Mouse (Mus musculus) cerebellum, adult 8-10 months (tissue): ENCODE measurements at regions not wholly inside any gene's neighbourhood (a gene's known extent, or its start where the extent isn't known, plus 50 kb on each side); places are given as distances from the start of the nearest gene placed in this dataset.

Experiments used
- DNase-seq: peaks from one replicate; pipeline ENCODE4 v3.0.0; 2022

DNA sequence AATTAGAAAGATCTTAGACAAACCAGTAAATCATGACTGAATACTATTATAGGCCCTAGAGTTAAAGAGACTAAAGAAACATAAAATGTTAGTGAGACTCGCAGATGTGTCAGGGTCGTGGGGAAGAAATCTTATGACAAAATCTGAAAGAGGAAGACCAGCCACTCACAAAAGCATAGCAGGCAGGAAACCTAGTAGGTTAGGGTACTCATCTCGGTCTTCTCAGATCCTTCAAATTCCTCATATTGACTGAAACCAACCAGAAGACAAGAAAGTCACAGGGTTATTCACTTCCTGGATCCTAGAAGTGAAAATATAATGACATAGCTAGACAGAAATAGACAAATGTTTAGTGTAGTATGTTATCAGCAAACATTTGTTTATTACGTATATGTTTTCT lies 387.5 kb downstream of the Cenpc1 start:
- DNase-seq: no peak

DNA sequence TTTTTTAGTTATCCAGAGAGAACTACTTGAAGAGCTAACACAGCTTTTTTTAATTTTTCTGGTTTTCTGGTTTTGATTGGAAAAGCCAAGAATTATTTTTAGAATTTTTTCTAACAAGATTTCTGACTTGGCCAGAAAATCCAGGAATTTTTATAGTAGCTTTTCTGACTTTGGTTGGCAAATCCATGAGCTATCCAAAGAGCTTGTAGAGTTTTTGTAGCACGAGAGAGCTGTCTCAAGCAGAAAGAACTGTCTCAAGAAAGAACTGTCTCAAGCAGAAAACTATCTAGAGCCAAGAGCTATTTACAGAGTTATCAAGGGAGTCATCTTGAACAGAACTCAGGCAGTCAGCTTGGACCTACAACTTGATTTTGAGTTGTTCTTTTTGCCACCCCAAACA lies 394.3 kb downstream of the Cenpc1 start:
- DNase-seq: no peak

DNA sequence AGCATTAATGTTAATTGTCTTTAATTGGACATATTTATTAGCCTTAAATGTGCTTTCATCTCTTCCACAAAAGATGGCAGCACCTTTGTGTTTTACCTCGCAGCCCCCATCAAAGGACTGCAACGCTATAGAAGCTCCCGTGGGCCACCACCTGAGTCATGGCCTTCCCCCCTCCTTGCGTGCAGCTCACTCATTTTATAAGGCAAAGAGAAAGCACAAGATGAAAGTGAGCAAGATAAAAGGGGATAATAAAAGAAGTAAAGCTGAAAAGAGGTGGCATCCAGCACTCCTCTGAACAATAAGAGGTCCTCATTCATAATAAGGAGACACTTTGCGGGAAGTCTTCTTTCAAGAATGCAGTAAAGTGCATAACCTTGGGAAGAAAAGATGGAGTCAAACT lies 403.9 kb downstream of the Cenpc1 start:
- DNase-seq: no peak

DNA sequence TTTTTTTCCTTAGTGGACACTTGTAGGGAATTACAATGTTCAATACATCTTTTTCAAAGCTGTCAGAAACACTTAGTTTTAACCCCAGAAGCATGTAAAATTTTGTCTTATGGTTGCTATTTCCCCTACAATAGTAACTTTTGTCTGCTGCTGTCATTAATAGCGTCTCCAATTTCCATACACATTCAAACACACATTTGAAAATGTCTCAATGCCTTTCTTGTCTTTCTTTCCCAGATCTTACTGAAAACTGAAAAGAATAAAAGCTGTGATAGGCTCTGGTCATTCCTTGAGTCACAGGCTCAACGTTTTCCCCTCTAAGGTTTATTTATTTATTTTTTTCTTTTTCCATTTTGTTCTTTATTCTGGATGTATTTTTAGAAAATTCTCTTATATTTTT lies 444.3 kb downstream of the Cenpc1 start:
- no peak for DNase-seq

DNA sequence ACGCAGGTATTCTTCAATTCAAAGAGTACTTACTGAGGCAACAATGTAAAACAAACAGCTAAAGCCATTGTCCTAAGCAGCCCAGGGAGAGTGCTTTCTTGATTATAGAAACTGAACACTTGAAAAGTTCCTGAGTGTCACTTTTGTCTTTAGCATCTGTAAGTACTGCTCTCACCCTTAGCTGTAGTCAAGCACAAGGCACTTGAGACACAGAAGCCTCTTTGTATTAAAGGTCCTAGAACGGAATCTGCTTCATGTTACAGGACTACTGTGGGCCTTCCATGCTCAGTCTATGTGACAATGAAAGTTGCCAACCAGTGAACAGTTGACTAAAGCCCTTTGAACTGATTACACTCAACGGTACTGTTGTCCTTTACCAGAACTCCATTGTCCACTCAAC lies 450.6 kb downstream of the Cenpc1 start:
- DNase-seq: no peak

DNA sequence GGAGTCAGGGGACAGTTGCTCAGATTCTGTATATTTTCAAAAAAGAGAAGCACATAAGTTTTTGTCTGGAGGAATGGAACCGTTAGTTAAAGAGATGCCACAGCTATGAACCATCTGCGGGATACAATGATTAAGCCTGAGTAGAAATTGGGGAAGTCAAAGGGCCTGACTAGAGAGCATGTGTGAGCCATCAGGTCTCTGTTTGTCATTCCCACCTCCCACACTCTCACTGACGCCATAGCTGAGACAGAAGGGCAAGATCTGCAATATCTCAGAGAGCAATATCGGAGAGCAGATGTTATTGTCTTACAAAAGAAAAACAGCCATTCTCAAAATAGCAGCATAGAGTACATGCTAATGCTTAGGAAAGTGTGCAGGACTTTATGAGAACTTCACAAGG lies 452.8 kb downstream of the Cenpc1 start:
- no peak for DNase-seq

DNA sequence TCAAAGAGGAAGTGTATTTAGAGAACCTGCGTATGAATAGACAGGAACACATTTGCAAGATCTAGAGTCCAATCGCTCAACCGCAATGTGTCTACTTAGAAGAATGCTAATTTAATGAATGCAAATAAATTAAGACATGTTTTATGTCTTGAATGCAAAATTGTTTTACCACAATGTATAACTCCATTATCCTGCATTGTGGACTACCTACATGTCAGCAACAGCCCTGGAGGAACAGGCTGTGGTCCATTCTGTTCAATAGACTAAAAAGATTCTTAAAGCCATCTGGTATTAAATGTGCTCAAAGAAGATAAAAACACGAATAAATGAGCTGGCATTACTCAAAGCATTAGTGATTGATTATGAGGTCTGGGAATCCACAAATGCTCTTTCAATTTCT lies 456.3 kb downstream of the Cenpc1 start:
- no peak for DNase-seq

DNA sequence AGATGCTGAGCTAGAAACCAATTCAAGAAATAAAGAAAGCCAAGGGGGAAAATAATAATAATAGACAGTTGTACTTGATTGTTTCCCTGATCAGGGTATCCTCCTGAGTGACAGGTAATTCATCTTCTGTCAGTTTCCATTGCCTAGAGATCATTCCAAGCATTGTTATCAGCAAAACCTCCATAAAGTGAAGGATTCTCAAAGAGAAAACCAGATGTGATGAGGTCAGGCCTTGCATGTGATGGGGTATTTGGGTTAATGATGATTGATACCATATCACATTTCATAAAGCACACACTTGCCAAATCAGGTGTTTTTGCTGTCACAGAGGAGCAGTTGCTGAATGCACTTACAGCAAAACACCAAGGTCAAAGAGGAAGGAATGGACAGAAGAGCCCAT lies 467.2 kb downstream of the Cenpc1 start:
- DNase-seq: no peak

DNA sequence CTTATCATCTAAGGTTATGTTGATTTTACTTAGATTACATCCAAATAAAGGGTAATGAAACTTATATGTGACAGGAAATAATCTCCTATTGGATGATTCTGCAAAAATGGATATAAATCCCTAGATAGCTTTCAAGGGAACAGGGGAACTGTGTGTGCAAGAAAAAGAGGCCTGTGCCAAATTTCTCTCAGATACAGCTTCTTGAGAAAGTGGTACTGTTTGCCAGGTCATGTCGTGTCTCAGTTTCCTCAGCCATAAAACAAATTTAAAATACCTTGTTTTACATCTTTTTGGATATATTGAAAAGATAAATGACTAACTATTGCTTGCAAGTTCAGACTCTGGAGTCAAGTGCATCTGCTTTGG lies 470.3 kb downstream of the Cenpc1 start:
- DNase-seq: no peak

DNA sequence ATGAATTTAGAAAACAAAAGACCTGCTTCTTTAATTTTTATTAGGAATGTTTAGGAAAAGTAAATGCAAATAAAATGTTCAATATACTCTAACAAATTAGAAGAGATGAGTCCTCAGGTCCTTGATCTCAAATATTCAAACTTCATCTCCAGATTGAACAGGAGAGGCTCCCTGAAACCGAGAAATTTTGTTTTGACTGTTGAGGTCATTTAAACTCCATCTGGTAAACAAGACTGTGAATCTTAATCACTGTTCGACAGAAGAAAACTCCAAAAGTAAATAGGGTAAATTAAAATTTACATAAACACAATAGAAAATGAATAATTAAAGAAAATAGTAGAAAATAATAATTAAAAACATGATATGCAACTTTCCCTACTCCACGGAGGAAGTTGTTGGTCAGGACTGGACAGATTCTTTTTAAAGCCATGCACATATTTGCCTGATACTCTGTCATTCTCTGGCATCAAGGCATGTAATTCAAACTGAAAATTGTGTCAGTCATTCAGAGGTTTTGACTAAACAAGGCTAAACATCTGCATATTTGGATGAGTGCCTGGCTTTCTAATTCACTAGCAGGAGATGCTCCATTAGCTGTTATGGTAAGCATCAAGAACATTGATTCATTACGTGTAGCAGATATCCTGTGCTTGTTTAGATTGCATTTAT lies 470.8 kb downstream of the Cenpc1 start:
- no peak for DNase-seq

DNA sequence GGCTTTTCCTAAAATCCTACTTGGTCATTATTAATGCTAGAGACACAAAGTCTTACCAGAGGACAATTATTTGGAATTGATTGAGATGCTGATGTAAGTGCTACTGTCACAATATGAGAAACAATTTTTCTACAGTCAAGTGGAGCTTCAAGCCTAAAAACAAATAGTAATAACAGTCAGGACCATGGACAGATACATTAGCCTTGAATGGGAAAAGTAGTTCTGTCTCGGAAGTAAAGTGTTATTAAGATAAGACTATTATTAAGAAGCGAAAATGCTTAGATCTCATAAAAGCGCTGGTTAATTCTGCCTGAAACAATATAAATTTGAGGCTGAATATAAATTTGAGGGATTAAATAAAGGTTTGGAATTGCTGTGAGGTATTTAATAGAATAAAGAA lies 473.1 kb downstream of the Cenpc1 start:
- no peak for DNase-seq

DNA sequence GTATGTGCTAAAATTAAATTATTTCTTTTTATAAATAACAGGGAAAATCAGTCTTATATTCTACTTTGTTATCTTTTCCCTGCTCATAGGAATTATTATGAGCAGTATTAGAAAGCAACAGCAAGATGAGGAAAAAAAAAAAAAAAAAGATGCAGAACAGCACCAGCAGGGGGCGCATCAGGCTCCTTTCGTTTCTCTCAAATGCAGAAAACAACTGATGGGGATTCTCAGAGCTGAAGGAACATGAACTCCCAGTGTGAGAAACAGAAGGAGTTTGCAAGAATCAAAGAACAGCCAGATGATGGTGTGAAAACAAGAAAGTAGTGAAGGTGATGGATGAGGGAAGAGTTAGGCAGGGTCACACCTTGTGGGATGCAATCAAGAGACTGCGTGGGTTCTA lies 478.7 kb downstream of the Cenpc1 start:
- DNase-seq: peak; percentile 9

DNA sequence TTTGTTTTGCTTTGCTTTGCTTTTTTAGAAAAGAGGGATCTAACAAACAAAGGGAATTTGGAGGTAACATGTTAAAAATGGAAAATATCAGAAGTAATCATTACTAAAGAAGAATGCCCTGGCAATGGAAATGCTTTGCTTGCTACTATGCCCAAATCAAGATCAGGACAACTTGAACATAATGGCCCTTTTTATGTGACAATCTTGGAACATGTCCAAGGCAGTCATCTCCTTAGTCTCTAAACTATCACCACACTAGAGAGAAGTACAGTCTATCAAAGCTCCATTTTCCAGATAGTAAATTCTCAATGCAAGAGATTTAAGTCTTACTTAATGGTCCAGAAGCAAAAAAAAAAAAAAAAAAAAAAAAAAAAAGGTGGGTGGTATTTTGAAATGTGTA lies 492.9 kb downstream of the Cenpc1 start:
- DNase-seq: no peak

DNA sequence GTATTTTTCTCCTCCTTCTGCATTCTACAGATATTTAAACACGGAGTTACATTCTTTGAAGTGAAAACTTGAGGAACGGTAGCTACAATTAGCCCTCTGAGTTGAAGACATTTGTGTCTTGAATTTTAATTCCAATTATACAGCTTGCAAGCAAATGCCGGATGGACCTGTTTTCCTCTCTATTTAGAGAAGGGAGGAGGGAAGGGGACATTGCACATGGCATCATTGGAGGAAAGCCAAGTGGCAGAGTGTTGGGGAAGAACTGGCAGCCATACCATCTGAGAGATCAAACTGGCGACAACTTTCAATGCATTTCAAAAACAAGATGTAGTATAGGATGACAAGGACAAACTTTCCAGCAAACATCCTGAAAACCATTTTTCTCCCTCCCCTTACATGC lies 493.4 kb downstream of the Cenpc1 start:
- DNase-seq: peak; percentile 33

DNA sequence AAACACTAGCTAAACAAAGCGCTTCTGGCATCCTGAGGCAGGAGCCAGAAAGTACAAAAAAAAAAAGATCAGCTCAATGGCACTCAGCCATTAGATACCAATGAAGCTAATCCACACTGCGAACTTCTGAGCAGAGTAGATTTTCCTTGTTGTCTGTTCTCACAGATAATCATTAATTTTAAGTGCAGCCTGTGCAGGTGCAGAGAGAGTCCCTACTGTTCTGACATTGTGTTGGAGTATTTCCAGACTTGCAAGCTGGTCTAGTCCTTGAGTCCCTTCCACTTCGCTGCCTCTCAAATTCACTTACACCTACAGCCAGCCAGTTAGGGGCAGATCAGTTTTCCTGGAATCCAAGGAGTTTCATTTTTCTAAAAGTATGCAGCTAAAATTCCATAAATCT lies 494.0 kb downstream of the Cenpc1 start:
- peak; percentile 24 for DNase-seq

DNA sequence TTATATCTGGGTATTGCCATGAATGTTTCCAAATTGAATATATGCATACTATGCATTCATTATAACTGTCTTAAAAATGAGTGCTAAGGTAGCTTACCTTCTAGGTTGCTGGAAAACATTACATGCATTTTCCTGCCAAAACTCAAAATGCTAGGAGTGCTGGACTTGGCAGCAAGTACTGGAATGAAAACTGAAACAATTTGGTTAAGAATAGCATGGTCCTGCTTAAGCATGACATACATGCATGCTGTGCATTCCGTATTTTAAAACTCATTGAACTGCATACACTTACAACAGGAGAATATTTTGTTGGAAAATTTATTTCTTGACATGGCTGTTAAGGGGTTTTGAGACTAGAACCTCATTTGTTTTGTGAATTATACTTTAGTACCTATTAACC lies 529.1 kb downstream of the Cenpc1 start:
- no peak for DNase-seq

DNA sequence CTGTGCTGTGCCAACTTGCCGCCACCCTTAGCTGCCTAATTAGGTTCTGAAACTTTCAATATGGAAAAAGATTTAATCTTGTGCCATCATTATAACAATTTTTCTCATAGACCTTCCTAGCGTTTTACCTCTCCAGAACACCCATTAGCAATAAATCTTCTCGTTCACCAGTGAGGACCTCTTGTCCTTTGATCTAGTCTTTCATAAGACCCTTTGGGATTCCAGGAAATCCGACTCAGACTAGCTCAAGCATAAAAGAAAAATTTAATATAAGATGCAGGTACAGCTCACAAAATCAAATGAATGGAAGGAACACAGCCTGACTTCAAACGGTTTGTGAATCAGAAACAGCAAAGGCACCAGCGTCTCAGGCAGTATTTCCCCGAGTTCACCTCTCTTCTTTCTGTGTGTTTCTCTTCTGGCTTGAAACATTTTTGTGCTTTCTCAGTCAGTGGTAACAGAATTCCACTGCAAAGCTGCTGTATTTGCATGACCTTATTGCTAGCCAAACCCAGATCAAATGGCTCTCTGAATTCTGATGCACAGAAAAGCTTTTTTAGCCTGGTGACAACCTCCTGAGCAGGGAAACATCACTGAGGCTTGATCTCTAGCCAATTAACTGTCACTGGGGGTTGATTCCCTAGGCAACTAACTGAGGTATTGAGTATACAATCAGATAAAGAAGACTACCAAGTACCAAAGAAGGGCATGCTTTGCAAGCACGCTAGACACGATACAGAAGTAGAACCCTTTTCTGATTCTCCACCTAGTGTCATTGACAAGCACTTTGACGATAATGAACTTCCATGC lies 539.8 kb downstream of the Cenpc1 start:
- DNase-seq: no peak

DNA sequence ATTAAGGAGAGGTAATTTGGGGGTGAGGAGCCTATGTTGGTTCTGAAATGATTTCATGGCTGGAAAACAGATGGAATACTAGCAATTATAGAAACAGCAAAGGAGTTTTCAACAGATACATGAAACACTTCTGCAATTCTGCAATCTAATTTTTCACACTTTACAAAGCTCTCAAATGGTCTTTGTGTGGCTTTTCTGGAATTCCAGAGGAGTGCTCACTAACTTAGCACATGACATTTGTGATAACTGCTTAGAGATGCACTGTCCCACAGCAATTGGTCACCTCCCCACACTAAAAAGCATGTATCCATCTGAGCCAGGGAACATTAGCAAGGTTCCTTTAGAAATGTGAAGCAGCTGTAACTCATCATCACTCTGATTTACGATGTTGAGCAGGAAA lies 560.1 kb downstream of the Cenpc1 start:
- no peak for DNase-seq

DNA sequence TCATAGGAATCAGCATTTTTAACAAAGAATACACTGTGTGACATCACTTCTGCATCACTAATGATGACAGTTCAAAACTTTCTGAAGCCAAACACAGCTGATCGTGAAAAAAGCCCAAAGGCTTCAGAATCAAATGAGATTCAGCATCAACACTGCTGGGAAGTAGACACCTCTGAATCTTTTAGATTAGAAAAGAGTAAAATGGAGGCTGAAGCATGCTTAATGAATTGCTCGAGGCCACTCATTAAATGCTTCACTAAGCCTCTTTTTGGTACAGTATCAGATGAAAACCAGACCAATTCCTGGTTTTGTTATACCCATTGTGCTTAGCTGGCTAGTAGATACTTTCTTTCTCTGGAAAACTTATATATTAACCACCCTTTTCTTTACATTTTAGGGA lies 568.1 kb downstream of the Cenpc1 start:
- no peak for DNase-seq

DNA sequence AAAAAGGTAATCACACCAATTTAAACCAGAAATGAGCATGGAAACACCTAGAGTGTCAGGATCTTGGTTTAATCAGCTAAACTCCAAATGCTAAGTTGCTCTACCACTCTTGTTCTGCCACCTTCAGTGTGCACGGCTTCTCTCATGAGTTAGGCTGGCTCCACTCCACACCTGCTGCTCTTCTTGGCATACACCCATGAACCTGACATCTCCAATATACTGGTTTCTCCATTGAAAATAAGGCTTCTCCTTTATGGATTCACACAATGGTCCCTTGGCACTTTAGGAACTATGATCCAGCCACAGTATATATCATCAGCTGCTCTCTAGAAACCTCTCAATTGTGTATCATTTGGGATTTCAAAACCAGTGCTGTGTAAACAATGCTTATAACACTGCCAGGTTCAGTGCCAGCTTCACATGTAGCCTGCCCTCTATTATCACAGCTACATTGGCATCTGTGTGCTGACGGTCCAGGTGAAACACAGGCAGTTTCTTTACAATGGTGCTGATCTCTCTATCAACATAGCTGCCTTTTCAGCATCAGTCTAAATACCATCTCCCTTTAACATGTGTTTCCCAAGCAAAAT lies 579.6 kb downstream of the Cenpc1 start:
- no peak for DNase-seq

DNA sequence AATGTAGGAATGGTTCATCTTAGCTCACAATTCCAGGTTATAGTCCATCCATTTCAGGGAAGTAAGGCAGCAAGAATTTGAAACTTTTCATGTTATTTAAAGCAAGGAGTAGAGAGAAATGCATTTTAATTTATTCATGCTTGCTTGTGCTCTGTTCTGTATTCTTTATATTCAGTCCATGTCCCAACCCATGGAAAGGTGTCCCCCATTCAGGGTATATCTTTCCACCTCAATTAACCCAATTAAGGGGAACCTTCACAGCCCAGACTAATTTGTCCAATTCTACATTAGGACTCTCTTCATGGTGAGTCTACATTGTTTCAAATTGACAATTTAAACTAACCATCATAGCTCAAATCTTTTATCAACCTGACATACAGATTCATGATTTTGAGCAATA lies 580.2 kb downstream of the Cenpc1 start:
- no peak for DNase-seq

DNA sequence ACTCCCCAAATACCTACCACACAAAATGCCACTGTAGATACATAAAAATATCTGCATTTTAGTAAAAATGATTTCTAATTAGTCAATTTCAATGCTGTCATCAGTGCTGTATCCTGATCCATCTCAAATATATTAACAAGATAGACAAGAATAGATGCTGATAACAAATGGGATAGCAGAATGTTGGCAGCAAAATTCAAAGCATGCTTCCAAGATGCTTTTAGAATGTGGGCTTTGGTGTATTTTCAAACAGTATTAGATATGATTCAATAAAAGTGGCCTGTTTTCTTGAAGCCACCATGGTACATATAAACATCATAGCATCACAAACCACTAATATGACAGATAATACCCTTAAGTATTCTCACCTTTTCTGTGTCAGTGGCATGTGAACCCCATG lies 597.6 kb downstream of the Cenpc1 start:
- DNase-seq: no peak

DNA sequence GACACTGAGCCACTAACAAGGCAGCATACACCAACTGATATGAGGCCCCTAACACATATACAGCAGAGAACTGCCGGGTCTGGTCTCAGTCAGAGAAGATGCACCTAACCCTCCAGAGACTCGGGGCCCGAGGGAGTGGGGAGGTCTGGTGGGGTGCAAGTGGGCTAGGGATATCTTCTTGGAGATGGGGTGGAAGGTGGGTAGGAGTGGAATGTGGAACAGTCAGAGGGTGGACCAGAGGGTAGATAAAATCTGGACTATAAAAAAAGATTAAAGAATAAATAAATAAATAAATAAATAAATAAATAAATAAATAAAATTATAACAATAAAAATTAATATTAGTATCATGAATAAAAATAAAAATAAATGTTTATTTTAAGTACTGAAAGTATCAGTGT lies 598.2 kb downstream of the Cenpc1 start:
- no peak for DNase-seq
